Mouse (Mus musculus) liver, embryonic 14.5 days (tissue): ENCODE measurements around the gene Cyb5b.

Source experiments
- CTCF ChIP-seq: IDR thresholded peaks from 2 replicates; pipeline ENCODE4 v1.5.1; 2016; ENCODE audit warnings: antibody characterized with exemption, low read depth, control low read depth
- EP300 ChIP-seq: IDR thresholded peaks from 2 replicates; pipeline ENCODE4 v1.6.1; 2016; ENCODE audit warnings: antibody characterized with exemption, low read depth

DNA sequence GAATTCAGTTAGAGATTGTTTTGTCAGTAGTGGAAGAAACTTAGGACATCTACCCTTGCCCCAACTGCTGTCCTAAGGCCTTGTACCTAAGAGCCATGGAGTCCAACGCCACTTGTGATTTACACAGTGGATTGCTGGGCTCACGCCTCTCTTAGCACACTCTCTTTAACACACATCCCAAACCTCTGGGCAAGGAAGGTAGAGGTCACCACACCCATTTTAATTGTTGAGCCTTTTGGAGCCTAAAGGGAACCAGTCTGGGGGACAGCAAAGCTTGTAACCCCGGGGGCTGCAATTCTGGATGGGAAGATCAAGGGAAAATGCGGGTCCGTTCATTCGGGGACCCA, 410 bp upstream of the Cyb5b start:
- no peak for TF ChIP-seq CTCF
- no peak for TF ChIP-seq EP300
